Mouse (Mus musculus) heart, adult 2 months (tissue): ENCODE results near the gene Gpr3. TPM values are rescaled to one million over a fixed set of nuclear protein-coding genes. Genes with fewer than 3 reads are reported as not detected.

Experiments used
- DNase-seq, 2 experiments: peaks; one replicate each; pipeline ENCODE4 v3.0.0; 2021
- H3K27ac ChIP-seq: fragments of 200-600 bp; 2 replicates; pipeline ENCODE4 v1.8.1; 2022
- H3K27me3 ChIP-seq: fragments of 200-500 bp; 2 replicates; pipeline ENCODE4 v1.6.1; 2012; ENCODE audit warnings: mild to moderate bottlenecking, low read length, inconsistent platforms, mixed read lengths; ENCODE audit not compliant: control insufficient read depth, insufficient read depth
- H3K36me3 ChIP-seq: fragments of 200-500 bp; 2 replicates; pipeline ENCODE4 v1.6.1; 2012; ENCODE audit warnings: low read length, inconsistent platforms; ENCODE audit not compliant: control insufficient read depth, insufficient read depth
- H3K4me1 ChIP-seq: fragments of 200-500 bp; 2 replicates; pipeline ENCODE4 v1.6.1; 2011; ENCODE audit warnings: low read length; ENCODE audit not compliant: control insufficient read depth, insufficient read depth
- H3K4me3 ChIP-seq: fragments of 200-600 bp; 2 replicates; pipeline ENCODE4 v1.8.1; 2022
- H3K79me2 ChIP-seq: fragments of 200-500 bp; replicated peaks from 2 replicates; pipeline ENCODE4 v1.6.1; 2012; ENCODE audit warnings: mild to moderate bottlenecking, inconsistent platforms, low read length, moderate library complexity, mixed read lengths; ENCODE audit not compliant: control insufficient read depth, insufficient read depth
- H3K9ac ChIP-seq: fragments of 200-500 bp; 2 replicates; pipeline ENCODE4 v1.6.1; 2012; ENCODE audit warnings: low read depth, mild to moderate bottlenecking, control low read depth, inconsistent platforms, low read length, mixed read lengths
- CTCF ChIP-seq: fragments of 200-600 bp; IDR thresholded peaks from 2 replicates; pipeline ENCODE4 v1.8.1; 2022; ENCODE audit warnings: antibody characterized with exemption, mild to moderate bottlenecking, moderate library complexity
- EP300 ChIP-seq: fragments of 200-500 bp; IDR thresholded peaks from 2 replicates; pipeline ENCODE4 v1.6.1; 2011; ENCODE audit warnings: low read depth, low read length, control low read depth; ENCODE audit not compliant: insufficient read depth
- POLR2A ChIP-seq: fragments of 200-500 bp; IDR thresholded peaks from 2 replicates; pipeline ENCODE4 v1.6.1; 2011; ENCODE audit warnings: mild to moderate bottlenecking, low read depth, low read length, control low read depth; ENCODE audit not compliant: insufficient read depth
- WGBS: fragments of 180-500 bp; shearing (Covaris S2); methylation state at CpG from one replicate; pipeline ENCODE4 v1.1.7; 2018; 5-methylcytosine and 5-hydroxymethylcytosine counted together
- intact Hi-C: fragments of 180-260 bp; cut with DNase I; formaldehyde crosslinking; loops from one replicate; pipeline ENCODE4 v1.15.1; 2025
- polyA plus RNA-seq: library from polyadenylated mRNA; depleted of rRNA; stranded (reverse); fragments of >200 nt; gene quantifications from 2 replicates; pipeline ENCODE4 v1.2.3, GENCODE M21; 2012
- total RNA-seq, 2 experiments: library from RNA; stranded (reverse); gene quantifications; 2 replicates each; pipeline ENCODE4 v1.2.3; 2021

Gene Gpr3
- total and polyA plus RNA-seq, 3 experiments, result 0.11 to 0.37 TPM; not detected in 1

GRCm38 (mm10) chr4:133184898-133185665, 27.3 kb downstream of the Gpr3 start:
- Histone ChIP-seq H3K27me3 (no peaks in the 10 kb centered on the region), H3K27ac (peak overlapping the region; percentile 57), H3K79me2 (peaks cover 6% of the 10 kb centered on the region), H3K4me1 (peaks cover 16% of the 10 kb centered on the region), H3K4me3 (no peak overlapping the region), H3K9ac (no peak overlapping the region), H3K36me3 (peaks cover 27% of the 10 kb centered on the region)
- peak; percentile 73 to 83 for DNase-seq
- TF ChIP-seq EP300 (peak; percentile 47; the same call in 1 of the 2 replicates), CTCF (no peak)
- intact Hi-C loops, result no loop called here
- WGBS, result 42% methylated on average over 15 of the region's 15 CpGs

GRCm38 (mm10) chr4:133184031-133184897, 28.1 kb downstream of the Gpr3 start:
- WGBS, result 74% methylated on average over 14 of the region's 14 CpGs
- H3K9ac ChIP-seq, result no peak overlapping the region

GRCm38 (mm10) chr4:133182439-133183033, 29.8 kb downstream of the Gpr3 start:
- H3K4me3 ChIP-seq, result no peak overlapping the region
- H3K79me2 ChIP-seq, result peaks cover 6% of the 10 kb centered on the region; the same call in 1 of the 2 replicates
- H3K27me3 ChIP-seq, result no peaks in the 10 kb centered on the region
- no peak for TF ChIP-seq EP300
- TF ChIP-seq POLR2A, result no peak
- no peak for TF ChIP-seq CTCF
- no peak overlapping the region; the same call in 1 of the 2 replicates for H3K27ac ChIP-seq
- no peak overlapping the region for H3K9ac ChIP-seq
- no peak for DNase-seq
- H3K36me3 ChIP-seq, result peaks cover 40% of the 10 kb centered on the region
- WGBS, result 67% methylated on average over 8 of the region's 8 CpGs
- intact Hi-C loops, result no loop called here
- H3K4me1 ChIP-seq, result peaks cover 26% of the 10 kb centered on the region

More at GRCm38 (mm10) chr4:133184031-133184897, 28.1 kb downstream of the Gpr3 start:
- intact Hi-C loops, result no loop called here
- TF ChIP-seq EP300 (no peak), CTCF (no peak), POLR2A (no peak)
- H3K36me3 ChIP-seq, result peaks cover 29% of the 10 kb centered on the region
- peaks cover 20% of the 10 kb centered on the region for H3K4me1 ChIP-seq
- no peak overlapping the region for H3K4me3 ChIP-seq
- DNase-seq, result no peak
- H3K27ac ChIP-seq, result peak overlapping the region; percentile 57
- peaks cover 6% of the 10 kb centered on the region for H3K79me2 ChIP-seq
- no peaks in the 10 kb centered on the region for H3K27me3 ChIP-seq

GRCm38 (mm10) chr4:133179258-133179657, 33.1 kb downstream of the Gpr3 start:
- TF ChIP-seq CTCF, result no peak
- TF ChIP-seq EP300, result no peak
- no peak for TF ChIP-seq POLR2A
- Histone ChIP-seq H3K4me1 (peaks cover 37% of the 10 kb centered on the region), H3K36me3 (peaks cover 45% of the 10 kb centered on the region), H3K4me3 (no peak overlapping the region), H3K27ac (no peak overlapping the region), H3K79me2 (peaks cover 10% of the 10 kb centered on the region), H3K9ac (no peak overlapping the region), H3K27me3 (no peaks in the 10 kb centered on the region)
- DNase-seq, result no peak
- intact Hi-C loops, result no loop called here
- WGBS, result 61% methylated on average over 7 of the region's 7 CpGs

GRCm38 (mm10) chr4:133178305-133178704, 34.0 kb downstream of the Gpr3 start:
- Histone ChIP-seq H3K4me3 (no peak overlapping the region), H3K4me1 (peaks cover 38% of the 10 kb centered on the region), H3K79me2 (peaks cover 10% of the 10 kb centered on the region), H3K9ac (no peak overlapping the region), H3K27me3 (no peaks in the 10 kb centered on the region), H3K27ac (peak overlapping the region; percentile 3; the same call in 1 of the 2 replicates), H3K36me3 (peaks cover 41% of the 10 kb centered on the region)
- TF ChIP-seq CTCF (no peak), EP300 (no peak)
- 66% methylated on average over 5 of the region's 5 CpGs for WGBS
- no peak for DNase-seq
- intact Hi-C loops, result no loop called here
